Mouse (Mus musculus) urinary bladder, adult 2 months (tissue): ENCODE data around the gene Rpa3. TPM values are rescaled to one million over a fixed set of nuclear protein-coding genes. Genes with fewer than 3 reads are reported as not detected.

Experiments used
- DNase-seq: peaks from one replicate; pipeline ENCODE4 v3.0.0; 2022; ENCODE audit warnings: low spot score
- polyA plus RNA-seq: library from polyadenylated mRNA; depleted of rRNA; stranded (reverse); fragments of >200 nt; gene quantifications from 2 replicates; pipeline ENCODE4 v1.2.3, GENCODE M21; 2012; rRNA removed

Rpa3 gene
- polyA plus RNA-seq: 23.9 and 30.8 TPM in 2 replicates

- DNase-seq: peak; percentile 91
These were observed at the start of gene Rpa3, which contains the start of the genes Umad1 and Gm45062 for GRCm38 (mm10) chr6:8259004-8259666. Gene Rpa3 (minus strand): TSS chr6:8259173. Gene Umad1 (plus strand): TSS chr6:8259288. Gene Gm45062 (plus strand): TSS chr6:8259450.

GRCm38 (mm10) chr6:8307878-8308775 is 49.2 kb upstream of the Rpa3 start:
- DNase-seq: no peak

GRCm38 (mm10) chr6:8299066-8299863 is 40.3 kb upstream of the Rpa3 start:
- no peak for DNase-seq

GRCm38 (mm10) chr6:8294048-8294784 is 35.2 kb upstream of the Rpa3 start:
- DNase-seq: no peak

- no peak for DNase-seq
These were observed 30.0 kb upstream of the Rpa3 start for GRCm38 (mm10) chr6:8288755-8289580.

GRCm38 (mm10) chr6:8286146-8286545 is 27.2 kb upstream of the Rpa3 start:
- no peak for DNase-seq

- no peak for DNase-seq
These were observed 26.5 kb upstream of the Rpa3 start for GRCm38 (mm10) chr6:8285401-8285960.

- DNase-seq: no peak
These were observed 24.3 kb upstream of the Rpa3 start for GRCm38 (mm10) chr6:8283255-8283654.

GRCm38 (mm10) chr6:8278426-8279002 is 19.5 kb upstream of the Rpa3 start:
- no peak for DNase-seq

GRCm38 (mm10) chr6:8276431-8276830 is 17.5 kb upstream of the Rpa3 start:
- no peak for DNase-seq

- DNase-seq: no peak
These were observed 16.1 kb upstream of the Rpa3 start for GRCm38 (mm10) chr6:8275098-8275497.

GRCm38 (mm10) chr6:8274387-8275054 is 15.5 kb upstream of the Rpa3 start:
- DNase-seq: no peak

- no peak for DNase-seq
These were observed 12.1 kb upstream of the Rpa3 start for GRCm38 (mm10) chr6:8271047-8271446.

GRCm38 (mm10) chr6:8259667-8260044 is 683 bp upstream of the Rpa3 start:
- no peak for DNase-seq

- no peak for DNase-seq
These were observed 657 bp downstream of the Rpa3 start for GRCm38 (mm10) chr6:8258316-8258715.

- no peak for DNase-seq
These were observed 30.4 kb downstream of the Rpa3 start for GRCm38 (mm10) chr6:8228596-8228995.

GRCm38 (mm10) chr6:8227035-8227434 is 31.9 kb downstream of the Rpa3 start:
- DNase-seq: no peak

- no peak for DNase-seq
These were observed 48.3 kb downstream of the Rpa3 start for GRCm38 (mm10) chr6:8210661-8211060.

- DNase-seq: no peak
These were observed 49.1 kb downstream of the Rpa3 start for GRCm38 (mm10) chr6:8209866-8210186.
